Mouse (Mus musculus): ENCODE data around the gene Mogat1. TPM values are rescaled to one million over a fixed set of nuclear protein-coding genes. Genes with fewer than 3 reads are reported as not detected.
A peak's percentile ranks its signal among the peaks of the same experiment; 100 is the strongest.
"Not testable (repeated sequence)": the region's sequence is repeated elsewhere in the genome, so short reads cannot be mapped to it uniquely, and the experiment has no call there.

The Mogat1 gene
- total RNA-seq (2015), result not detected in 2 replicates
- not detected in 2 replicates for total RNA-seq (2017)

DNA sequence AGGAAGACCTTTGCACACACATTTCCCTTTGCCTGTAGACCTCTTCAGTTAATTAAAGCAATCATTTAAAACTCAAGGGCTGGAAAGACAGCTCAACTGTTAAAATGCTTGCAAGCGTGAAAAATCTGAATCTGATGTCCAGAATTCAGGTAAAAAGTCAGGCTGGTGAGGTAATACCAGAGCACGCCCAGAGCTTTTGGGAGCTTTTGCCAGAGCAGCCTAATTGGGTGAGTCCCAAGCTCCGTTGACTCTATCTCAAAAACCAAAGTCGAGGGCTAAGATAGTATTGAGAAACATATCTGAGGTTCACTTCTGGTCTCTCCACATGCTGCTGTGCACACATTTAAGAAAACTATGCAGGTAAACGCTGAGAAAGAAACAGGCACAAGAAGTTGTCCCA lies at the start of gene Mogat1:
Gene Mogat1 (plus strand): TSS at position 130 of the 400 bp plus-strand sequence.
- no peak for ATAC-seq (replicated peaks; ENCODE audit: poor library complexity)

DNA sequence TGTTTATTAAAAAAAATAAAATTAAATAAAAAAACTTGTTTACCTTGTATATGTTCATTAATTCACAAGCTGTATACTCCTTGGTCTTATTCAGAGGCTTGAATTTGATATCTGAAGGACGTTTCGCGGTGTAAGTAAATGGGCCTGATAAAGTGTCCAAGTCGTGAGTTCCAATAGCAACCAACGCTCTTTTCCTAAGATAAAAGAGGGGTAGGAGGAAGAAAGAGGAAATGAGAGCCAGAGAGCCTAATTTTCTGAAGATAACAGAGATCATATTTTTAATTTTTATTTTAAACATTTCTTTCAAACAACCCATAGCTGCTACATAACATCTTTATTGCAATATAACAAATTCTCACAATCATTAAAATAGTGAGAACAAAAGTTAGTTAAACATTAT lies 38.4 kb upstream of the Mogat1 start:
- ATAC-seq (replicated peaks; ENCODE audit: poor library complexity), result no peak

- ATAC-seq (replicated peaks; ENCODE audit: poor library complexity), result no peak
These were observed 27.4 kb upstream of the Mogat1 start for GRCm38 (mm10) chr1:78483430-78483829.

- peak; percentile 15; the same call in 1 of the 2 replicates for ATAC-seq (replicated peaks; ENCODE audit: poor library complexity)
These were observed 26.4 kb upstream of the Mogat1 start for GRCm38 (mm10) chr1:78484361-78484760.

DNA sequence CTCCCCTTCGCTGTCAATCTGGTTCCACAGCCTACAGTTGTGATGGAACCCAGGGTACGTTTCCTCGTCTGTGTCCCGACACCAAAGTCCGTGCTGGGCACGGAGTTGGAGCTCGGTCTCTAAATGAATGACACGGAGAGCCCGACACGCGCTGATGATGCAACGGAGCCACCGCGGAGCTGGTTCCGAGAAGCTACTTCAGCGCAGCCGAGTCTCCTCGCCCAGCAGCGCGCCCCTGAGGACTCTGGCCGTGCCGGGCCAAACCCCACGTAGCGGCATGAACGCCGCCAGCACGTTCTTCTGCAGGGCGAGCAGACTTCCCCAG lies 22.4 kb upstream of the Mogat1 start:
- peak; percentile 56 for ATAC-seq (replicated peaks; ENCODE audit: poor library complexity)

DNA sequence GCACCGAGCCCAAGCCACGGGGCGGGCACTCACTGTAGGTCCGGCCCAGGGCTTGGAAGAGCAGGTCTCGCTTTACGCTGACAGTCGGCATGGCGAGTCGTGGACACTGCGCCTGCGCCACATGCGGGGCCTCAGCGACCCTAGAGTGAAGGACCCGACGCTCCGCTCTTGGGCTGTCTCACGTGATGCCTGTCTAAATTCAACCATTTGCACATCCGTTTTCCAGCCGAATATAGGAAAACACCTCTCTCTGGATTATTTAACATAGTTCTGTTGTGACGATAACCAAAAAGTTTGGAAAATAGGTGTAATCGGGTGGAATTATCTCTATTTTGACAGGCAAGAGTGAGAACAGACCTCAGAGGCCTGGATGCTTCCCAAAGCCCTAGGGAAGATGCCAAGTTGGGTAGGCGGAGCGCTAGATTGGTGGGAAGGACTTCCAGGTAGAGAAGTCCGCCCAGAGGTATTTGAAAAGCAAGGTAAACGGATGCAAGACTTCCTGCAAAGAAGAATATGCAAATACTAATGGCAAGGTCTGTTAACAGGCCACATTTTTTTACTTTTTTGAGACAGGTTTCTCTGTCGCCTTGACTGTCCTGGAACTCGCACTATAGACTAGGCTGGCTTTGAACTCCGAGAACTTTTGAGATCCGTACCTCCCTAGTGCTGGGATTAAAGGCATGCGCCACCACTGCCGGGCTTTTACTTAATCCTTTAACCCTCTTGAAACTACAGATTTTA lies 21.9 kb upstream of the Mogat1 start, which contains the start of gene Farsb:
Gene Farsb (minus strand): TSS at position 146 of the 741 bp plus-strand sequence.
- ATAC-seq (replicated peaks; ENCODE audit: poor library complexity), result peak; percentile 82

GRCm38 (mm10) chr1:78490143-78490542 lies 20.6 kb upstream of the Mogat1 start:
- ATAC-seq (replicated peaks; ENCODE audit: poor library complexity), result peak; percentile 40

DNA sequence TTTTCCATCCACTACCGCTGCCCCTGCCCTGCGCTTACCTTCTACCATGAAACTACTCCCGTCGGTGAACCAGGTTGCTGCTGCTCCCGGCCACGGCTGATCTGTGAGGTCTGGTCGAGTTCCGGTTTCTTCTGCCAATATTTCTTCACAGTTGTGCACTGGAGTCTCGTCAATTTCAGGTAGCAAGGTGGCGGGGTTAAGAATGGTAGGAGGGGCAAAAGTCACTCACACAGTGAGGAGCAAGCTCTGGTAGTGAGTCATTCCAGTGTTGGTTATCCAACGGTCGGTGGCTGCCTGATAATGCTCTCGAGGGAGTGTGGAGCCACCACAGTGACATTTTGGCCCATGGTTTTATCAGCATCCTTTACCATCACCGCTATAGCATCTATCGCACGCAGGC lies 9.8 kb upstream of the Mogat1 start:
- ATAC-seq (replicated peaks; ENCODE audit: poor library complexity), result no peak

DNA sequence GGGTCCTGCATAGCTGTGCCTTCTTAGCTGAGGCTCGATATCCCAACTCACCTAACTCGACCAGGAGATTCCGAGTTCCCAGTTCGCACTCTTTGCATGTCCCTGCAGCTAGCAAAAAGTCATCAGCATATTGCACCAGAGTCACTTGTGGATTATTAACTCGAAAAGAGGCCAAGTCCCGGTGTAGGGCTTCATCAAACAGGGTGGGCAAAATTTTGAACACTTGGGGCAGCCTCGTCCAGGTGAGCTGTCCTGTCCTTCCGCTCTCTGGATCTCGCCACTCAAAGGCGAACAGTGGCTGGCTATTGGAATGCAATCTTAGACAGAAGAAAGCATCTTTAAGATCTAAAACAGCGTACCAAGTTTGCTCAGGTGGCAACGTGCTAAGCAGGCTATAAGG lies 8.9 kb upstream of the Mogat1 start:
- not testable (repeated sequence) for ATAC-seq (replicated peaks; ENCODE audit: poor library complexity)

DNA sequence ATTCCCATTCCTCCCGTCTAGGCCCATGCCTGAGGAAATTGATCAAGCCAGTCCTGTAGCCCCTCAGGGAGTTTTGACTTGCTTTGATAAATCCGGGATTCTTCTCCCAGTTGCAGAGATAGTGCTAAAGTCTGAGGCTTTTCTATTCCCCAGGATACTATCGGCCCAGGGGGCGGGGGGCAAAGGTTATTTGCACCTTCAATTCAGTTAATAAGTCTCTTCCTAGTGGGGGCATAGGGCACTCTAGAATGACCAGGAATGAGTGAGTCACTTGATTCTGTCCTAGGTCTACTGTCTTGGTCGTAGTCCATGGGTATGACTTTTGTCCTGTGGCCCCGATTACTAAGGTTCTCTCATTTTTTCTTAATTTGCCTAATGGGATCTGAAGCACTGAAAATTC lies 8.3 kb upstream of the Mogat1 start:
- no peak for ATAC-seq (replicated peaks; ENCODE audit: poor library complexity)

GRCm38 (mm10) chr1:78507137-78507536 lies 3.7 kb upstream of the Mogat1 start:
- no peak for ATAC-seq (replicated peaks; ENCODE audit: poor library complexity)

DNA sequence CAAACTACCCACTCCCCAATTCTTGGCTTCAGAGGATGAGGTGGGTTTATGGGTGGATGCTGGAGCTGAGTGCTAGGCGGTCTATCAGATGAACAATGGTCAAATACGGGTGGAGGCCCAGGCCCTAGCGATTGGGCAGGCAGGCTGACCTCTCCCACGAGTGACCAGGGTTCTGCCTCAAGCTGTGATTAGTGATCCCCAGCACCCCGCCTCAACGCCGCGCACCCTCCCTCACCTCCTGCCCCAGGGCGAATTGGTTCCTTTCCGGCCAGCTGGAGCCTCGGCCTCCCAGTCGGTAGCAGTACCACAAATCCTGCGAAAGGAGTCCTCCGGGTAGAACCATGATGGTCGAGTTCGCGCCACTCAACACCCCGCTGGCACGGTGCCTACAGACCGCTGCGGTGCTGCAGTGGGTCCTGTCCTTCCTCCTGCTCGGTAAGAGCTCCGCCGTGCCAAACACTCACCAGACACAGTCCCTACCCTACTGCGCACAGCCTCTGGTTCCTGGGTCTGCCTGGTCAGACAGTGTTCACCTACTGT lies 900 bp downstream of the Mogat1 start, which contains the start of gene BC035947:
Gene BC035947 (minus strand): TSS at position 538 of the 540 bp plus-strand sequence.
- ATAC-seq (replicated peaks; ENCODE audit: poor library complexity), result peak; percentile 34; the same call in 1 of the 2 replicates

DNA sequence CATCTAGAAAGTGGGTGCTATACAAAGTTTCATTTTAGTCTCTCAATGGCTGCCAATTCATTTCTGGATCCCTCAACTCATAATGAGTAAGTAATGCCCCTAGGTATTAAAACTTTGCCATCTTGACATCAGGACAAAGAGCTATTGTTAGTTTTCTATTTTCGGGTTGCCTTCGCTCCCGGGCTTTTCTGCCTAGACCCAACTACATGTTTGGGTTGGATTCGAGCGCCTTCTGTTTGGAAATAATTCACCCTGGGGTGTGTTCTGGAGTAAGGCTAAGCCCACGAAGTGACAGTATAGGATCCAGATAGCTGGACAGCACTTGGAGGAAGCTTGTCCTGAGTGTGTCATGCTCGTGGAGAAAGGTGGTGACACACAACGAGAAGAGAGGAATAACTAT lies 2.0 kb downstream of the Mogat1 start:
- ATAC-seq (replicated peaks; ENCODE audit: poor library complexity), result no peak

GRCm38 (mm10) chr1:78518907-78519306 lies 8.1 kb downstream of the Mogat1 start:
- no peak for ATAC-seq (replicated peaks; ENCODE audit: poor library complexity)

DNA sequence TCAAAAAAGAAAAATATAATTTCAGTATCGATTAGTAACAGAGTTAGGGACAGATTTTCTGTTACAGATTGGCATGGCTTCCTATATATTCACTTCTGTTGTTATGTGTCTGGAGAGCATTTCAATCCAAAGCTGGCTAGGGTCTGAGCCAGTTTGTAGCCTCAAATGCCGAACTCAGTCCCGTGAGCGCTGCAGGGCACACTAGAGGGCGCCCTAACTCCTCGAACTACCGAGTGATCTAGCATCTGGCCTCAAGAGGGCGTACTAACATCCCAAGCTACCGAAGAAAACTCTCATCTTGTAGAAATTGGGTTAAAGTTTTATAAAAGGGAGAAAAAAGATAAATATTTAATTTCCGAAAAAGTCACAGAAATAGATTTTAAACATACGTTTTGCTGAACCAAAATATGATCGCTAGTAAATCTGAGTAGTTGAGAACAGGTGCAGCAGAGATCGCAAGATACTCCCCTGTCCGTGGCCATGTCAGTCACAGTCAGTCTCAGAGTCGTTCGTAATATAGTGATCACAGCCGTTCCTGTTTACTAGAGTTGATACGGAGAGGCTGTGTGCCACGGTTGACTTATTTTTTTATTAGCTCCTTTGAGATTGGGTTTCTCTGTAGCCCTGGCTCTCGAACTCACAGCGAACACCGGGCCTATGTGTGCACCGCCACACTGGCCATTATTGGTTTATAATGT lies 14.5 kb downstream of the Mogat1 start:
- ATAC-seq (replicated peaks; ENCODE audit: poor library complexity), result peak; percentile 99

DNA sequence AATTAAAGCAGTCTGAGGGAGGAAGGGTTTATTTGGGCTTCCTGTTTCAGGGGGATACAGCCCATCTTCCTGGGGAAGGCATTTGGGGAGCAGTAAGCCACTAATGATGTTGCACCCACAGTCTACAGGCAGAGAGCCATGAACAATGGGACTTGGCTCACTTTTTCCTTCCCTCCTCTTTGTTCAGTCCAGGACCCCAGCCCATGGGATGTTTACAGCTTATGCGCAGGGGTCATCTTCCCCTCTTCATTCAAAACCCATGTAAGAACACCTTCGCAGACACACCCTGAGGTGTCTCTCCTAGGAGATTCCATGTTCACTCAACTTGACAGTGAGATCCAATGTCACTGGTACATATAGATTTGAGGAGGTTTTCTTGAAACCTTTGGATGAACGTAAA lies 17.6 kb downstream of the Mogat1 start:
- ATAC-seq (replicated peaks; ENCODE audit: poor library complexity), result no peak

DNA sequence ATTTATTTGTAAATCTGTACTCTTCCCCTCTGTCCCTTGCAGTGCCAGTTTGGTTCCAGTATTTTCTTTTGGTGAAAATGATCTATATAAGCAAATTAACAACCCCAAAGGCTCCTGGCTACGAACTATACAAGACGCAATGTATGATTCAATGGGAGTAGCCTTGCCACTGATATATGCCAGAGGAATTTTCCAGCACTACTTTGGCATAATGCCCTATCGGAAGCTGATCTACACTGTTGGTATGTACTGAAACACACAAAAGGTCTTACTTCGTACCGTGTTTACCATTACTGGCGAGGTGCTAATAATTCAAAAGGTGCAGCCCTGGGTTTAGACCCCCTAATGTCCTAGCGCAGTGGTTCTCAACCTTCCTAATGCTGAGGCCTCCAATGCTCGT lies 18.2 kb downstream of the Mogat1 start:
- ATAC-seq (replicated peaks; ENCODE audit: poor library complexity), result no peak

DNA sequence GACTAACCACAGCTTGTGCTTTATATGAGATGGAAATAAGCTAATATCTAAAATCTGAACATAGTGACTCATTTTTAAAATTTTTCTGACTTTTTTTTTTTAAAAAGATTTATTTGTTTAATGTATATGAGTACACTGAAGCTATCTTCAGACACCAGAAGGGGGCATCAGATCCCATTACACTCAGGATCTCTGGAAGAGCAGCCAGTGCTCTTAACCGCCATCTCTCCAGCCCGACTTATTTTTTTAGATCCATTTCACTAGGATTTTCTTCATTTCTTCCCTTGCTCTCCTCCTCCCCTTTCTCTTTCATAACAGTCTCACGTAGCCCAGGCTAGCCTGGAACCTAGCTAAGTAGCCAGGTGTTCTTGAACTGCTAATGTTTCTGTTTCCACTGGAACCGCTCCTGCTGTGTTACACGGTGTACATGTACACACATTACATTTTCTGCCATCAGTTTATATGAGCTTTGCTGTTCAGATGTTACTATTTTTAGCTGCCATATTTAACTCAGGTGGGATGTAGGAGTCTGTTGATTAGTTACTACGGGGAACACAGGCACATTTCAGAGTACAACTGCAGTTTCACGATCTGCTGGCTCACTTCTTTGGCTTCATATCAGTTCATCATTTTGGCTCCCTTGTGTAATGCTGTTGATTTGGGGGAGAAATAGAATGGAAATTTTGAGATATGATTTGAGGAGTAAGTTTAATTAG lies 19.9 kb downstream of the Mogat1 start:
- ATAC-seq (replicated peaks; ENCODE audit: poor library complexity), result no peak

DNA sequence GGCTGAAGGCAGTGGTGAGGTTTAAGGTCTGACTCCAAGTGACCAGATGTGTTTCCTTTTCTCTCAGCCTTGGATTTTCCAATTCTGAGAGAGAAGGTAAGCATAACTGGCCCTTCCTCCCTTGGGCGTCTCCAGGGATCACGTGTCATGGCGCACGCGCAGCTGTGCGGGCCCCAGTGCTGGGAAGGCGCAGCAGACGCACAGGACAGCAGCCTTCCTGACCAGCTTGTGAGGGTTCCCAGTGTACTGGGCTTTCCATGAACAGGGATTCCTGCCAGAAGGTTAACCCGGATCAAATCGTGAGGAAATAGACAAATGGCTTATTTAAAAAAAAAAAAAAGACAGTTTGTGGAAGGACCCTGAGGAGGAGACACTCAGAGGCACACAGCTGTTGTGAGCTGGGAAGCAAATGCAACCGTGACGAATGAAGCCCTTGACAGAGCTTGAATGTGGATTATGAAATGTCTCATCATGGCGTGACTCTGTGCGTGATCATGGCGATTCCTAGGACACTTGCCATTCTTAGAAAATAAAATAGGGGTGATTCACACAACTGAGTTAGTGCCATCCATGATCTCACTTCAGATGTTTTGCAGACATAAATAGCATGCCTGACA lies 21.5 kb downstream of the Mogat1 start:
- no peak for ATAC-seq (replicated peaks; ENCODE audit: poor library complexity)

DNA sequence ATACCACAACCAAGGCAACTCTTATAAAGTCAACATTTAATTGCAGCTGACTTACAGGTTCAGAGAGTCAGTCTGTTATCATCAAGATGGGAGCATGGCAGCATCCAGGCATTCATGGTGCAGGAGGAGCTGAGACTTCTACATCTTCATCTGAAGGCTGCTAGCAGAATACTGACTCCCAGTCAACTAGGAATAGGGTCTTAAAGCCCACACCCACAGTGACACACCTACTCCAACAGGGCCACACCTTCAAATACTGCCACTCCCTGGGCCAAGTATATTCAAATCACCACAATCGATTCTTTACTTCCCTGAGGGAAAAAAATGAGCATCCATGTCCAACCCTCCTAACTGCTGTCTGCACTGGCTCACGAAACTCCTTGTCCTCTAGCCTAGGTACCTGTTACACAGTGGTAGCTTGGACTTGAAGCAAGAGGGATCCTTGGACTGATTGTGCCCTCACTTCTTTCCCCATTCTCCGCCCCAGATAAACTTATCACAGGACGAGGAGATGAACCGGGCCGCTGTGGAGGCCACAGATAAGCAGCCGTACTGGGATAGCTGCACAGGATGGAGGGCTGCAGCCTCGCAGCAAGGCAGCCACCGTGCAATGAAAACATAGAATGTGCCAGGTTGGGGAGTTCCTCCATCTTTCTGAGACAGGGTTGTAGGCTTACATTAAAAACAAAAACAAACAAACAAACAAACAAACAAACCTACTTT lies 23.8 kb downstream of the Mogat1 start:
- no peak for ATAC-seq (replicated peaks; ENCODE audit: poor library complexity)
